Mouse (Mus musculus) layer of hippocampus, postnatal 25 days (tissue): ENCODE data around the gene Bod1l. TPM values are rescaled to one million over a fixed set of nuclear protein-coding genes. Genes with fewer than 3 reads are reported as not detected.

ENCODE experiments used
- DNase-seq, 2 experiments: peaks; one replicate each; pipeline ENCODE4 v3.0.0; 2022; ENCODE audit warnings: mixed read lengths in 2 of 2, low spot score in 1 of 2; ENCODE audit errors: extremely low spot score in 1 of 2
- total RNA-seq, 2 experiments: library from RNA; stranded (reverse); gene quantifications; 2 replicates each; pipeline ENCODE4 v1.2.3; 2021

Bod1l gene
- total RNA-seq: 10 to 100 TPM; 34.5 to 39.2 TPM

GRCm38 (mm10) chr5:41844147-41844529 is at the start of gene Bod1l:
TSS of gene Bod1l (minus strand) at chr5:41844315.
- peak; percentile 95 to 98 for DNase-seq

- no peak for DNase-seq
Measured at GRCm38 (mm10) chr5:41893351-41893750, 49.2 kb upstream of the Bod1l start.

- no peak for DNase-seq
Measured at GRCm38 (mm10) chr5:41890871-41891270, 46.8 kb upstream of the Bod1l start.

- no peak for DNase-seq
Measured at GRCm38 (mm10) chr5:41889245-41889849, 45.2 kb upstream of the Bod1l start.

GRCm38 (mm10) chr5:41888834-41889233 is 44.7 kb upstream of the Bod1l start:
- peak in 1 of 2 experiments; percentile 43 for DNase-seq

GRCm38 (mm10) chr5:41887738-41888137 is 43.6 kb upstream of the Bod1l start:
- DNase-seq: peak; percentile 59 to 89

GRCm38 (mm10) chr5:41884563-41884962 is 40.4 kb upstream of the Bod1l start:
- DNase-seq: peak; percentile 27 to 75

- no peak for DNase-seq
Measured at GRCm38 (mm10) chr5:41871164-41871563, 27.0 kb upstream of the Bod1l start.

- DNase-seq: no peak
Measured at GRCm38 (mm10) chr5:41855781-41856180, 11.7 kb upstream of the Bod1l start.

GRCm38 (mm10) chr5:41845558-41845937 is 1.4 kb upstream of the Bod1l start:
- no peak for DNase-seq

GRCm38 (mm10) chr5:41844820-41845557 is 874 bp upstream of the Bod1l start:
- DNase-seq: peak in 1 of 2 experiments; percentile 11

- no peak for DNase-seq
Measured at GRCm38 (mm10) chr5:41843419-41844146, 532 bp downstream of the Bod1l start.

- no peak for DNase-seq
Measured at GRCm38 (mm10) chr5:41842681-41843080, 1.4 kb downstream of the Bod1l start.

- no peak for DNase-seq
Measured at GRCm38 (mm10) chr5:41841735-41842134, 2.4 kb downstream of the Bod1l start.

- no peak for DNase-seq
Measured at GRCm38 (mm10) chr5:41830100-41830499, 14.0 kb downstream of the Bod1l start.

GRCm38 (mm10) chr5:41821158-41821557 is 23.0 kb downstream of the Bod1l start:
- no peak for DNase-seq

- DNase-seq: no peak
Measured at GRCm38 (mm10) chr5:41820530-41820929, 23.6 kb downstream of the Bod1l start.

GRCm38 (mm10) chr5:41812516-41812915 is 31.6 kb downstream of the Bod1l start:
- DNase-seq: no peak

GRCm38 (mm10) chr5:41811279-41811678 is 32.8 kb downstream of the Bod1l start:
- no peak for DNase-seq

- DNase-seq: no peak
Measured at GRCm38 (mm10) chr5:41807383-41807782, 36.7 kb downstream of the Bod1l start.

GRCm38 (mm10) chr5:41806176-41806575 is 37.9 kb downstream of the Bod1l start:
- DNase-seq: no peak
